Mouse (Mus musculus): ENCODE results near the gene Ky.

GRCm38 (mm10) chr9:102542540-102542939, 37.0 kb downstream of the Ky start:
- TF ChIP-seq POLR2A (IDR thresholded peaks at IDR 0.05; ENCODE audit: low read depth, low read length) (no peak), CTCF (IDR thresholded peaks at IDR 0.05; ENCODE audit: extremely low read depth, insufficient read depth, insufficient read length, insufficient replicate concordance) (no peak)

Measured in spleen, adult 2 months (tissue).